Mouse (Mus musculus) C2C12 (cell line): ENCODE results near the gene Setd1b. TPM values are rescaled to one million over a fixed set of nuclear protein-coding genes. Genes with fewer than 3 reads are reported as not detected.
A peak's percentile ranks its signal among the peaks of the same experiment; 100 is the strongest.

Experiments
- H3K27me3 ChIP-seq: one replicate; pipeline ENCODE4 v1.6.1; 2011; ENCODE audit not compliant: control insufficient read depth, insufficient read depth, insufficient read length
- H3K36me3 ChIP-seq: one replicate; pipeline ENCODE4 v1.6.1; 2011; ENCODE audit not compliant: control insufficient read depth, insufficient read depth
- H3K4me3 ChIP-seq: one replicate; pipeline ENCODE4 v1.5.1; 2011; ENCODE audit warnings: mild to moderate bottlenecking, control low read depth; ENCODE audit not compliant: poor library complexity, insufficient read depth, severe bottlenecking
- H3K79me2 ChIP-seq: one replicate; pipeline ENCODE4 v1.6.1; 2011; ENCODE audit not compliant: control insufficient read depth, insufficient read depth
- H3K79me3 ChIP-seq: one replicate; pipeline ENCODE4 v1.6.1; 2011; ENCODE audit warnings: low read depth, control low read depth
- H3ac ChIP-seq: one replicate; pipeline ENCODE3; 2011; ENCODE audit warnings: low read depth; ENCODE audit not compliant: control insufficient read depth, insufficient read length
- CEBPB ChIP-seq: IDR thresholded peaks from one replicate; pipeline ENCODE4 v1.6.1; 2011; ENCODE audit warnings: low read depth, mild to moderate bottlenecking, control low read depth, moderate library complexity
- CTCF ChIP-seq: IDR thresholded peaks from one replicate; pipeline ENCODE4 v1.5.1; 2011; ENCODE audit not compliant: control insufficient read depth, insufficient read depth, insufficient read length
- FOSL1 ChIP-seq: IDR thresholded peaks from one replicate; pipeline ENCODE4 v1.8.0; 2011; ENCODE audit warnings: mild to moderate bottlenecking, low read length; ENCODE audit not compliant: poor library complexity, insufficient read depth, severe bottlenecking
- MAX ChIP-seq: IDR thresholded peaks from one replicate; pipeline ENCODE4 v1.6.1; 2011; ENCODE audit warnings: mild to moderate bottlenecking, control low read depth
- MYOD1 ChIP-seq: IDR thresholded peaks from one replicate; pipeline ENCODE4 v1.6.1; 2011; ENCODE audit warnings: low read depth; ENCODE audit not compliant: control insufficient read depth, insufficient read length
- MYOG ChIP-seq: IDR thresholded peaks from one replicate; pipeline ENCODE4 v1.6.1; 2011; ENCODE audit not compliant: control insufficient read depth, insufficient read length; ENCODE audit errors: extremely low read depth
- USF1 ChIP-seq: IDR thresholded peaks from one replicate; pipeline ENCODE4 v1.6.1; 2011; ENCODE audit warnings: low read depth, mild to moderate bottlenecking, control low read depth, moderate library complexity
- polyA plus RNA-seq: library from polyadenylated mRNA; unstranded; fragments of >200 nt; fragmentation: generic; extraction: Trizol; gene quantifications from one replicate; pipeline ENCODE4 v1.2.1, GENCODE M21; 2012; ENCODE audit warnings: missing spikeins

Setd1b gene
- polyA plus RNA-seq, 1 experiment, result 4.4 TPM

- Histone ChIP-seq H3K79me2 (peaks cover 48% of the 10 kb centered on the region), H3ac (peak overlapping the region; percentile 51), H3K27me3 (no peaks in the 10 kb centered on the region), H3K79me3 (peaks cover 18% of the 10 kb centered on the region), H3K4me3 (peak overlapping the region; percentile 22), H3K36me3 (peaks cover 8% of the 10 kb centered on the region)
- TF ChIP-seq CTCF, result no peak
Measured at GRCm38 (mm10) chr5:123137044-123137909, 4.7 kb upstream of the Setd1b start.

GRCm38 (mm10) chr5:123137910-123138229 lies 4.1 kb upstream of the Setd1b start:
- peak overlapping the region; percentile 22 for H3K4me3 ChIP-seq
- peak overlapping the region; percentile 50 for H3ac ChIP-seq
- peaks cover 20% of the 10 kb centered on the region for H3K79me3 ChIP-seq
- no peaks in the 10 kb centered on the region for H3K27me3 ChIP-seq
- H3K79me2 ChIP-seq, result peaks cover 54% of the 10 kb centered on the region
- H3K36me3 ChIP-seq, result peaks cover 8% of the 10 kb centered on the region
- TF ChIP-seq CTCF (no peak), USF1 (no peak), CEBPB (no peak), MAX (no peak)

GRCm38 (mm10) chr5:123138230-123138911 lies 3.6 kb upstream of the Setd1b start:
- TF ChIP-seq CTCF, result no peak
- TF ChIP-seq MYOG, result no peak
- no peak for TF ChIP-seq MAX
- TF ChIP-seq USF1, result no peak
- TF ChIP-seq MYOD1, result no peak
- no peak for TF ChIP-seq CEBPB
- TF ChIP-seq FOSL1, result no peak
- H3K36me3 ChIP-seq, result peaks cover 8% of the 10 kb centered on the region

GRCm38 (mm10) chr5:123138953-123139721 lies 2.9 kb upstream of the Setd1b start:
- TF ChIP-seq MYOD1 (no peak), MAX (peak; percentile 69)
- Histone ChIP-seq H3K27me3 (no peaks in the 10 kb centered on the region), H3K79me3 (peaks cover 32% of the 10 kb centered on the region), H3K79me2 (peaks cover 67% of the 10 kb centered on the region), H3ac (peak overlapping the region; percentile 83), H3K4me3 (peak overlapping the region; percentile 45), H3K36me3 (peaks cover 6% of the 10 kb centered on the region)

More at GRCm38 (mm10) chr5:123138230-123138911, 3.6 kb upstream of the Setd1b start:
- peak overlapping the region; percentile 45 for H3K4me3 ChIP-seq
- peaks cover 25% of the 10 kb centered on the region for H3K79me3 ChIP-seq
- peak overlapping the region; percentile 83 for H3ac ChIP-seq
- H3K79me2 ChIP-seq, result peaks cover 59% of the 10 kb centered on the region
- no peaks in the 10 kb centered on the region for H3K27me3 ChIP-seq

- H3K4me3 ChIP-seq, result peak overlapping the region; percentile 45
Measured at GRCm38 (mm10) chr5:123139722-123140627, 2.0 kb upstream of the Setd1b start.

More at GRCm38 (mm10) chr5:123139722-123140627, 2.0 kb upstream of the Setd1b start:
- peaks cover 34% of the 10 kb centered on the region for H3K79me3 ChIP-seq
- no peak for TF ChIP-seq CEBPB
- no peak for TF ChIP-seq CTCF
- TF ChIP-seq MYOG, result no peak
- no peak for TF ChIP-seq USF1
- no peak for TF ChIP-seq FOSL1
- no peak for TF ChIP-seq MYOD1
- TF ChIP-seq MAX, result no peak
- H3K79me2 ChIP-seq, result peaks cover 75% of the 10 kb centered on the region
- H3K36me3 ChIP-seq, result peaks cover 5% of the 10 kb centered on the region
- H3K27me3 ChIP-seq, result no peaks in the 10 kb centered on the region
- H3ac ChIP-seq, result peak overlapping the region; percentile 83
